Mouse (Mus musculus) layer of hippocampus, postnatal 14 days (tissue): ENCODE measurements at regions not wholly inside any gene's neighbourhood (a gene's known extent, or its start where the extent isn't known, plus 50 kb on each side); places are given as distances from the start of the nearest gene placed in this dataset.

Experiments
- DNase-seq, 2 experiments: peaks; one replicate each; pipeline ENCODE4 v3.0.0; 2021 to 2022; ENCODE audit warnings: low spot score in 2 of 2, mixed read lengths in 1 of 2

DNA sequence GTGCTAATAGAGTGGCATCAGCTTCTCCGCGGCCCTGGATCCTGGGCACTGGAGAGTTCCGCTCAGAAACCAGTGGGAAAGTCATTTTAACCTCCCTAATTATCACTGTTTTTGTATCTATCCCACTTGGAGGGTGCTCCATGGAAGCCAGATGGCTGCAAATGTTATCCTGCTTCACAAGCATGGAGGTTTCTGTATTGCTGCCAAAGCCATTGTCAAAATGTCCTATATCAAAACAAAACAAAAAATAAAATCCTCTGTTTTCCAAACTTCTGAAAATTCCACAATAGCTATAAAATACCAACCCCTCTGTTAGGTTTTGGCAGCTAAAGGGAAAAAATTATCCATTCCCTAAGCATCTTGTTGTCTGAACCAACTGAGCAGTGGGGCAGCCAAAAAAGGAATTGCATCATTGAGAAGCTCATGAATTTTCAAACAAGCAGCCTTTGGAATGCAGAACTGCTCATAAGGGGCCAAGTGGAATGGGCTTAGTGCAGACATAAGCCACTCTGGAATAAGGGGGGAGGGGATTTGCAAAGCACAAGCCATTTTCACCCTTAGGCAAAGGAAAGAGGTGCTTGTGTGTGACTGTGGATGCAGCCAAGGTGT is 213.8 kb upstream of the Cwc22 start:
- peak; percentile 35 to 90 for DNase-seq

DNA sequence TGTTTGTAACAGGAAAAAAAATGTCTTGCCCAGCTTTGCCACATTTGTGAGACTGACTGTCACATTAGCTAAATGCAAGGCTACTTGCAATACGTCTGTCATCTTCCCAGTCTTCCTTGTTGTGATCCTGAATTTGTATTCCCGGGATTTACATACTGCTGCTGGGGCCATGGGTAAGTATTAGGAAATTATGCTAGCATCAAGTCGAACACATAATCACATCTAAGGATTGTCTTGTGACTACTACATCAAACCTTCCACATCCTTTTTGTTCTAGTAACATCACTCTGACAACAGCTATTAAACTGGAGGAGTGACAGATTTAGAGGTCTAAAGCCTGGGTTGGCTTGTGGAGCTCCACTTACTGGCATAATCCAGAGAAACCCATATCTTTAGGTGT is 164.2 kb upstream of the Cwc22 start:
- DNase-seq = no peak

DNA sequence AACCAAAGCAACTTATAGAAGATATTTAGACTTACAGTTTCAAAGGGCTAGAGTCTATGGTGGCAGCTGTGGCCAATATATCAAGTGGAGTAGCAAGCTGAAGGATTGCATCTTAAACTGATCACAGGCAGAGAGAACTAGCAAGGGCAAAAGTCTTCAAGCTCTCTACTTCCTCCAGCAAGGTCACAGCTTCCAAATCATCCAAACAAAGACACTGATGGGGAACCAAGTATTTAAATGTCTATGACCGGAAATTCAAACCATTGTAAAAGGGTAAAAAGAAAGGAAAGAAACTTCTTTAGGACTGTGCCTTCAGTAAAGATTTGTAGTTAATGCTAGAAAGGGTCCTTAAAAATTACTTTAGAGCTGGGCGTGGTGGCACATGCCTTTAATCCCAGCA is 149.4 kb upstream of the Cwc22 start:
- DNase-seq = no peak

DNA sequence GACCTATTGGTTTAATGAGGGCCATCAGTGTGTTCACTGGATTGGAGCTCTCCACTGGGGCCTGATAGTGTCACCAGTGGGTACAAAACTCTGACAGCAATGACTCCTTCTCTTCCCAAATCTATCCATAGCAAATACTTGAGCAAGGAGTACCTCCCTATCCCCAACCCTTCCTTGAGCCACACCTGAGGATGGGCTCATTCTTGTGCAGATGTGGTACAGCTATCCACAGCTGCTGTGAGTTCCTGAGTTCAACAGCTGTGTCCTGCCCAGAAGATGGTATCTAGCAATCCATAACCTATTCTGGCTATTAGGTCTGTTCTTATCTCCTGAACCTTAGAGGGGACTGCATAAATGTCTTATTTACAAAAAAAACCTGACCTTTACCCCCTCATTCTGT is 148.7 kb upstream of the Cwc22 start:
- no peak for DNase-seq

DNA sequence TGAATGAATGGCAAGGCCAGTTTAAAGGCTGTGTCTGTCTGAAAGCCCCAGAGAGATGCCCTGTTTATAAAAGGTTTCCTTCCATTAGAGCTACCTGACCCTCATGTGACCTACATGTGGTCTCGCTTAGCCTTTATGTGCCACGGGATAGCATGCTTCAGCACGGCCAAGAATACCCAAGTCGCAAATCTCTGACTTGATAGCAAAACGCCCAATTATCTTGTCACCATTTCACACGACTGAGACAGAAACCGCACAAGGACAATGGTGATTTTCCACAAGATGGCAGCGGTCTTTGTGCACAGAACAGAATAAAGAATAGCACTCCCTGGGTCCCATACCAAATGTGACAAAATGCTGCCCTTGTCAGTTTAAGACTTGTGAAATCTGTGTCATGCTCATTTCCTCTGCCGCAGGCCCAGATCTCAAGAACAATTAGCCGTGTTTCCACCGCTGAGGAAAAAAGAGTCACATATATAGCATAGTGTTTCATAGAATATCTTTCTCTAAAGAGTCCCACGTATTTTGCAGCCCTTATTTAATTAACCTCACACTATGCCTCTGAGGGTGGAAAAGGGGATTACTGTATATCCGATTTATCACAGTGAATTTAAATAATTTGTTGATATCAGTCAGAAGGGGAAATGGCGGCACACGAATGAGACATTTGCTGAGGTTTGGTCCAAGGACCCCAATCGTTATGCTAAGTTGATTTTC is 118.3 kb upstream of the Cwc22 start:
- no peak for DNase-seq

DNA sequence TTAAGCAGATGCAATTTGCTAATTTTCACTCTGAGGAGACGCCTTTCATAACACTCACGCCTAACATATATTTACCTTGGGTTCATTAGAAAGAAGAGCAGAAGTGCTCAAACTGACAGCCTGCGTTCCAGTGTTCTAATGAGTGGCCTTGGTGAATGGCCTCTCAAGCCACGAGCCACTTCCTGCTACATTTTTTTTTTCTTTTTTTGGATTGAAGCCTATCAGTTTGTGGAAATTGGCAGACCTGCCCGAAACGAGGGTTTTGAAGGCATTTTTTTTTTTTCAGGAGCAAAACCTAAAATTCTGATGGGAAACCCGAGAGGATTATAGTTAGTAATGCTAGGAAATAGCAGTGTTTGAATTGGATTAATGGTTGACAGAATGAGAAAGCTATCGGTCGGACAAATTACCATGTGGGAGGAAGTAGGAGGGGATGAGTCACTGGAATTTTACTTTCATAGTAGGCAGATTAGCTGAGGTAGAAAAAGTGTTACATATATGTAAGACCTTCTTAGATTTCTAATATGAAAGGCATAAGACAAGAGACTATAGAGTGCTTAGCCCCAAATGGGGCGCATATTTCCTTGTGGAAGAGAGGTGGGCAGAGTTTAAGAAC is 113.7 kb upstream of the Cwc22 start:
- DNase-seq = no peak

DNA sequence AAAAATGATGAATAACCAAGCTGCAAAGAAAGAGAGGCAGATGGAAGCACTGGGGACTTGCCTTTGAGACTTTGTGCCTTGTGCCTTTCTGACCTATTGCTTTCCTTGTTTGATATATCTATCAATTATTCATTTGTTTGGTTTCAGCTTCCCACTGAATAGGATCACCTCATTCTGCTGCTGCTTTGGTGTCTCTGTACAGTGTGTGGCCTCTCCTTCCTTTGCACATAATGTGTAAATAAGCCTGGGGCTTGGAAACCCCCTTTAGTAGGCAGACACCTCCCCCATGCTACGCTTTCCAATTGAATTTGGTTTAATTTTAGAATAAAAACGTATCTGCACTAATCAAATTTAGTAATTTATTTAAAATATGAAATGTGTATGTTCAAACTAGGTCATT is 112.8 kb upstream of the Cwc22 start:
- DNase-seq = no peak

DNA sequence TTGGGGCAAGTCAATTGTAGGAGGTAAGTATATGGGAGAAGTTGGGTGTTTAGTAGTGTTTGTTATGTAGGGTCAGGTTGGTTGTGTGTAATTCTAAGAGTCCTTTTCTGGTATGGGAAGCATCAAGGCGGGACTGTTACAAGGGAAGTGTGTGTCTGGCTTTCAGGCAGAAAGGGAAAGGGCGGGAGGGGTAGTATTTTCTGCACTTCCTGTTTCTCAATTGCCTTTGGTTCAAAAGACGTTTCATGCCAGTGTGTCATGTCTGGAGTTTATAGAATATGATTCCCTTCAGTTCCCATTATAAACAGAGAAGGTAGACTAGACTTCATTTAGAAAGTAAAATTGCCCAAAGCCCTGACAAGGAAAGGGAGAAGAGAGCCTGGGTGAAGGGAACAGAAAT is 107.7 kb upstream of the Cwc22 start:
- DNase-seq = no peak

DNA sequence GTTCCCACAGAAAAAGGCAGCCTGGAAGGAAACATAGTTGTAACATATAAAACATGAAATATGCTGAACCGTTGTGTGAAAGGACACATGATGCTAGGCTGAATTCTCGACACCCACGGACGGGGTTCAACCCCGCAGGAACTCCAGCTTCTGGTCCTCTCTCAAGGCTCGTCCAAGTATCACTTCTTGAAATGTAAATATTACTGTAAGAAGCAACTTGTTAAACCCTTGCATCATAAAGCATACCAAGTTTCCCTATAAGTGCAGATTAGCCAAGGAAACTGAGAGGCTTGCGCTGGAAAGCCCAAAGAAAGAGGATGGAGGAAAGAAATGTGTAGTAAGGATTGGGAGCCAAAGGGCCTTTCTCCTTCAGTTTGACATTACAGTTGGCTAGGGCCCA is 104.4 kb upstream of the Cwc22 start:
- DNase-seq = no peak

DNA sequence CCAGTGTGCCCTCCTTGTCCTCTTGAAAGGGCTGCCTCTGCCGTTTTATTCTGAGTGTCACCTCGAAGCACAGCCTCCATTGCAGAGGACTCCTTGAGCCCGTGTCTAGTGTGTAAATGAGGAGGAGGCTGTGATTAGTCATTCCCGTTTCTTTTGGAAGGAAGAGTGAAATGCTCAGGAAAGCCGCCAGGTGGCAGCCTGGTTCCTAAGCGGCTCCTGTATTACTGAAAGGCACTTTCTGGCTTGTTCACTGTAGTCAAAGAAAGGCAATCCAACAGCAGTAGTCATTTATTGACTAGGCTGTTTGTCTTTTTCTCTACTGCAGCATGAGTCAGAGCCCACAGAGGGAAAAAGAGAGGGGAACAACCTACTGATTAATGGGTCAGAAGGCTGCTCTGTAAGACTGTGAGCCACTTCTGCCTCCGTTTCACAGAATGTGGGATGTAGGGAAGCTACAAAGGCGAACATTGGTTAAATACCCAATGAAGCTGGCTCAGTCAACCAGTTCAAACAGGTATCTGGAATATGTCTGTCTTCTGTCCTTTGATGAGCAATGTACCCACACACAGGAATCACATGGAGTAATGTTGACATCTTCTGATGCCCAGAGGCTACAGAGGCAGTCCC is 103.2 kb upstream of the Cwc22 start:
- DNase-seq = peak; percentile 88 to 93

DNA sequence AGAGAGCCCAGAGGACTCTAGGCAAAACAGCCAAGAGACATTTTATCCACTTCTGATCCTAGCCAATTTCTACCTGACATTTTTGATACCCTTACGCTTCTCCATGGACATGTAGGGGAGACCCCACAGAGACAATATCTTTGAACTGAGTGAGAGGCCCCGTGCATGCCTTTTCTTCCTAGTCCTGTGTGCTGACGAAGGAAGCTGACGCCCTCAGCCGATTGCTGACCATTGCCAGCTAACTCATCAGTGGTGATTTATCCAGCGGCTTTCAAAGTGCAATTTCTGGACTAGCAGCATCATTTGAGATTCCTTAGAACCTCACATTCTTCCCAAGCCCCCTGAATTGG is 102.5 kb upstream of the Cwc22 start:
- DNase-seq = peak in 1 of 2 experiments; percentile 38

DNA sequence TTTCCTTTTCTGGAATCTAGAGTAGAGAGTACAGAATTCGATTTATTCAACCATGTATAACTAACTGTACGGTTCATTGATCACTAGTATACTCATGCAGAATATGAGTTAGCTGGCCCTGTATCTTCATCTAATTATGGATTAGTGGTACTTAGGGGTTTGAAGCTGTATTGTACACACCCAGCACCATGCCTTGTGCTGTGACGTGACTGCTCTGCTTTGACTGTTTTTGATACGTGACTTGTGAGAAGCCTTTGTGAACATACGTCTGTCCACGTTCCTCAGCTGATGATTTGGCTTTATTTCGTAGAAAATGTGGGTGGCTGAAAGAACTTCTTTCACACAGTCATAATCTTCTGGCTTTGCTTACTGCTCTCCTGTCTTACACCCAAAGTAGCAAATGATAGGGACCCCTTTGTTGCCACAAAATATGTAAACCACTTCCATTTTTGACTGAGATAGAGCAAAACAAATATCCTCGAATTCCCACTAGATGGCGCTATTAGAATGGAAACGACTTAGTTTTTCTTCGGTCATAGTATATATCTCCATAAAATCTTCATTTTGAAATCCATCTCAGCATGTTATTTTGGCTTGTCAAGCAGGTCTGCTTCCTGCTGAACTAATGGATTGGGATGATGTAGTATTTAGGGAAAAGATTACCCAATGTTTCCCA is 102.0 kb upstream of the Cwc22 start:
- peak; percentile 32 to 51 for DNase-seq

DNA sequence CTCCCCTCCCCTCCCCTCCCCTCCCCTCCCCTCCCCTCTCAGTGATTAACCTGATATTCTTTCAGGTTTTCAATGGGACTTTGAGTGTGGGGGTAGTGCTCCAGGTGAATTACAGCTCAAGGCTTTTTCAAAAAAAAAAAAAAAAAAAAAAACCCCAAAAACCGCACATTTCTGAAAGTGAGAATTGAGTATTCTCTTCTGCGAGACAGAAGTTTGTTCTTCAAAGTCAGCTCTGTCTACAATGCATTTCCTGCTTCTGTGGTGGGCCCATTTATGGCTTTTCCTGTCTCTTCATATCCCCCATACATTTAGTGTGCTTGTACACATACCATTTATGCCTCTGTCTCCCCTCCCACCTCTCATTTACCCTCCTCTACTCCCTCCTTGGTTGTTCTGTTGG is 81.1 kb upstream of the Cwc22 start:
- DNase-seq = no peak

DNA sequence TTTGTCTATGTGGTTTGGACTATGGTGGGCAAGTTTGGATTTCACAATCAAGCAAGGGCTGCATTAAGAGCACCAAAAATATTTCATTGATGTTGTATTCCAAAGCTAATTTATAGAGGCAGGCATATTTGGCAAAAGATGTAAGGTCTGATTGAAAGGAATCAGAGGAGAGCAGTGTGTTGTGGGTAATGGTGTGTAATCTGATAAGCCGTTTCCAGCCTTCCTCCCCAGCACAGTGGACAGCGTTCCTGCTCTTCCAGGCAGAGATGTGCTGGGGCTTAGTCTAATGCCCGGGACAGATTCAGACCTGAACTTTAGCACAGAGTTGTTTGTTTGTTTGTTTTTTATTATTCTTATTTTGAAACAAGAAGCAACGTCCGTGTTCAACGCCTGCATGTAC is 80.6 kb upstream of the Cwc22 start:
- no peak for DNase-seq

DNA sequence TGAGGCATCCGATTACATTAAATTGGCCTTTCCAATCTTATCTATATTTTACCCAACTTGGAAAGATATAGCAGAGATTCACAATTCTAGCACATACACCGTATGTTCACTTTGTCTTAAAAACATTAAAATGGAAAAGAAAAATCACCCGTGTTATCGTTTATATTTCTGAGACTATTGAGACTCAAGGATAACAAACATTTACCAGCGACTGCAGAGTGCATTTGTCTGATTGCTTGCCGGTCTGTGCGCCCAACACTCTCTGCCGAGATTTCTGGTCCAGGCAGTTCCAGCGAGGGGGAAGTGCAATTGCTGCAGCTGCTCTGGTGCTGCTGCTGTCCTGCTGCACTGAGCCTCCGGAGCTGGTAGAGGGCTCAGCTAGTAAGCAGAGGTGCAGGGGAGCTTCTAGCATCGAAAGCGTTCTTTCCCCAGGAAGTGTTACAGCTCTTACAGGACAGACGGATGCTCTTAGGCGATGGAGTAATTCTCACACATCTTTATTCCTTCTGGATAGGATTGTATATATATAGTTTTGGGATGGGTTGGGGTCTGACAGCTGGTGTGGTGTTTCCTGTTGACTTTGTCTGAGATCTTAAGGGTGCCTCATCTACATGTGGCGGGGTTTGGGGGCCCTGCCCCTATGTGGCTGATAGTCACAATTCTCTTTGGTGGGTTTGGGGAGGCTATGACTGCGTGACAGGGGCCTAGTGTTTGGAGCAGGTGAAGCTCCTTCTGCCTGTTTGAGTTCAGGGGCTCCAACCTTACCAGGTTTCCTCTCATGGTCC is 79.7 kb upstream of the Cwc22 start:
- no peak for DNase-seq

DNA sequence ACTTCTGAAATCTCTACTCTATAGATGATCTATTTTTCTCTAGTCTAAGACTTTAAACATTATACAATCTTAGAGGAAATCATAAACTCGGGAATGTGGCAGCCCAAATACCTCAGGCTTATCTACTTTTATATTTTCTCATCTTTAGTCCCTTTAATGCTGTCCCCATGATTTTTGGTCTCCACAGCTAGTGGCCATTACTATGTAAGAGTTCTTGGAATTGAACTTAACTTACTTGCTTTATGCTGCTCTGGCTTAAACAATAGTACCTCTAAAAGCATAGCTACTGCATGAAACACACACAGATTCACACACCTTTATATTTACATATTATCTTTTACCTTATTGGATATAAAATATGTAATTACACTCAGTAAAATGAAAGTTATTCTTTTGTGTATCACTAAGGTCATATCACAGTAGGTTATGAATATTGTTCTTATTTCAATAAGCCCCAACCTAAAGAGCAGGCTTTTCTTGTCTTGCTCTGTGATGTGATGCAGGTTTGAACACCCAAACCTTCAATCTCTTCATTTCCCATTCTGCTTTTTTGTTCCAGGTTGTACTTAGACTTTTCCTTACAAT is 78.9 kb upstream of the Cwc22 start:
- no peak for DNase-seq

DNA sequence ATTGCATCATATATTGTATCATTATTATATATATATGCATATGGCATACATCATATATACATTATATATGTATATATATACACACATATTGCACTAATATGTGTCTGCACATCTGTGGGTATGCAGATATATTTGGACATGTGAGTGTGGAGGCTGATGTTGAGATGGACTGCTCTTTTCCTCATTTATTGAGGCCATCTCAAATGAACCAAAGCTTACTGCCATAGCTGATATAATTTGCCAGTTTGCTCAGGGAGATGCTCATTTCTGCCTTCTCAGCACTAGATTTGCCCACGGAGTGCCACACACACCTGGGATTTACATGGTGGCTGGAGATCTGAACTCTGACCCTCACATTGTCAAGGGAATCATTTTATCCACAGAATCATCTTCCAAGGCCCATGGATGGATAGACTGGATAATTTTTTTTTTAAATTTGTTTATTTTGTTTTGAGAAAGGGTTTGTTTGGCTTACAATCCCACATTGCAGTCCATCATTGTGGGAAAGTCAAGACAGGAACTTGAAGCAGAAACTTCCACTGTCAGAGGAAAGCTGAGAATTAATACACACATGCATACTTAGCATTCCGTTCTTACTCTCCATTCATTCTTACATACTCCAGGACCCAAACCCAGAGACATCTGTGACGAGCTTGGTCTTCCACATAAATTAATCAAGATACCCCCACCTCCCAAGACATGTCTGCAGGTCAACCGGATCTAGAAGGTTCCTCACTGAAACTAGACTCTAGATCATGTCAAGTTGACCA is 77.9 kb upstream of the Cwc22 start:
- no peak for DNase-seq

DNA sequence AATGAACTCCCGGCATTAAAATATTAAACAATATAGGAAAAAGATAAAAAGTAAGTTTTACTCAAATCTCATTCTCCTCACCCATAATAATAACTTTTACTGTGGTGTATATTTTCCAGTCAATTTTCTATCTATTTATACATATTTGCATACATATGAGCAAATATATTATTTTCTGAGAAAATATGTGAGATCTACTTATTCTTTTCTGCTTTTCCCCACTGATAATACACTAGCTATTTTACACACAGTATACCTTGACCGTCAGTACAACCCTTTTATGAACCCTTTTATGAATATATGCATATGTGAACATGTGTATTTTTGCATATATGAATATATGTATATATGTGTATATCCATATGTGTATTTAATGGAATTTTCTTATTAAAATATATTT is 77.2 kb upstream of the Cwc22 start:
- DNase-seq = no peak

DNA sequence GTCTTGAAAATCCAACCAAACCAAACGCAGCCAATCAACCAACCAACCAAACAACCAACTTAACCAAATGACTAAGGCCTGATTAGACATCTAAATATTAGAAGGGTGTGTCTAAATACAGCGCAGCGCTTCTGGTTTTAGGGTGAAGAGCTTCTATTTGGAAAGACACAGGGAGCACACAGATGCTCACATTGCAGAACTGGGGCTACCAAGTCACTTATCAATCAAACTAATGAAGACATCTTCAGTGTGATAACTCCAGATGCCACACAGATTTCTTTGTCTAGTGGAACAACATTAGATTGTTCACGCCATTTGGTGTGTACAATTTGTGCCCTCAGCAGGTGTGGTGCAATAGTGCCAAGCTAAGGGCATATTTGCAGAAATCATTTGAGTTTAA is 76.6 kb upstream of the Cwc22 start:
- DNase-seq = no peak

DNA sequence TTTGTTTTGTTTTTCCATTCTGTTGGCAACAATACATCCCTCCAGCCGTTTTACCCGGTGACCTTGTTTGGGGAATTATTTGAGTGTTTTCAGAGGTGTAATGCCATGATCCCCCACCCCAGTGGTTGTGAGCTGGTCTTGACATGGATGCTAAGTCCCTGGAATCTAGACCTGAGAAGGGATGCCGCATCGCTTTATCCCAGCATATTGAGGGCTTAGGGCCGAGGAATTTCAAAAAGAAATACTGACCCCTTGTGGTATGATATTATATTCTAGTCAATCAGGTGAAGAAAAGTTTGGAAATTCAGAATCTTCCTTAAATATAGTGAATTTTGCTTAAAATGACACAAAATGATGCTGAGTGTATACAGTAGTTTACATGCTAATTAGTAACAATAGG is 75.7 kb upstream of the Cwc22 start:
- DNase-seq = peak in 1 of 2 experiments; percentile 29
